Mouse (Mus musculus): Measurements from ENCODE around the gene B3galt4. TPM values are rescaled to one million over a fixed set of nuclear protein-coding genes. Genes with fewer than 3 reads are reported as not detected.
A peak's percentile ranks its signal among the peaks of the same experiment; 100 is the strongest.

Gene B3galt4
- total and polyA plus RNA-seq, 3 experiments, result 1.9 to 10.9 (median 3.6) TPM

DNA sequence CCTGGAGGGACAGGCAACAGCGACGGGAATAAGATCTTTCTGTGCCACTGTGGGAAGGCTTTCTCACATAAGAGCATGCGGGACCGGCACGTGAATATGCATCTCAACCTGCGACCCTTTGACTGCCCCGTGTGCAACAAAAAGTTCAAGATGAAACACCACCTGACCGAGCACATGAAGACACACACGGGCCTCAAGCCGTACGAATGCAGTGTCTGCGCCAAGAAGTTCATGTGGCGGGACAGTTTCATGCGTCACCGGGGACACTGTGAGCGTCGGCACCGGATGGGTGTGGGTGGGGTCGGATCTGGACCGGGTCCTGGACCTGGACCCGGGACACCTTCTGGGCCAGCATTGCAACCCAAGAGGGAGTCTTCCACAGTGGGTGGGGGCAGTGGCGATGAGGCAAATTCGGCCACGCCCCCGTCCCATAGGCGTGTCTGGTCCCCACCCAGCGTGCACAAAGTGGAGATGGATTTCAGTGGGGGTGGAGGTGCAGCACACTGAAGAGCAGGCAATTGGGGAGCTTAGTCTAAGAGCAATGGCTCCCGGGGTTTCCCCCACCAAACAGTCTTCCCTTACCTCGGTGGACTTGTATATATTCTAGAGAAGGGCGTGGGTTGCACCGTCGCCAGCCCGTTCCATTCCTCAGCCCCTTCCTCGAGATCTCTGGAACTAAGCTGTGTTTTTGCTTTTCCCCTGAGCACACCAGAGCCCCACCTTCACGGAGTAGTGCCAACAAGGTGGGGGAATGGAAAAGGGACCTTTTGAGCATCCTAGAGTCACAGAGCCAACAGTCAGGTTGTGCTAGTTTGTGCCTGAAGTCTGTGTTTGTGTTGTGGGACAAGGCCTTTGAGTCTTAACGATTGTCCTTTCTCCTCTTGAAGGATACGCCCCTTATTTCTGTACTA is 32.7 kb downstream of the B3galt4 start:
- ATAC-seq (ENCODE audit: extremely low read depth, insufficient number of reproducible peaks, low FRiP score, poor library complexity, severe bottlenecking), result no peak
- Histone ChIP-seq H3K4me3 (ENCODE audit: low read depth, low read length) (peak overlapping the region; percentile 92), H3K27me3 (ENCODE audit: insufficient read depth, low read length) (no peaks in the 10 kb centered on the region), H3K9me3 (replicated peaks) (peaks cover 19% of the 10 kb centered on the region), H3K36me3 (replicated peaks) (peaks cover 64% of the 10 kb centered on the region), H3K4me1 (ENCODE audit: insufficient read depth, low read depth, low read length) (peaks cover 79% of the 10 kb centered on the region)
- TF ChIP-seq TAL1 (conservative IDR thresholded peaks at IDR 0.05; ENCODE audit: low read depth, low read length) (no peak), GATA1 (IDR thresholded peaks at IDR 0.05; ENCODE audit: borderline replicate concordance, low read length) (no peak), POLR2AphosphoS5 (IDR thresholded peaks at IDR 0.05; ENCODE audit: insufficient replicate concordance, low read depth, low read length) (no peak), CTCF (IDR thresholded peaks at IDR 0.05; ENCODE audit: low read depth, low read length) (no peak)
- DNase-seq (ENCODE audit: low spot score), result peak; percentile 48

DNA sequence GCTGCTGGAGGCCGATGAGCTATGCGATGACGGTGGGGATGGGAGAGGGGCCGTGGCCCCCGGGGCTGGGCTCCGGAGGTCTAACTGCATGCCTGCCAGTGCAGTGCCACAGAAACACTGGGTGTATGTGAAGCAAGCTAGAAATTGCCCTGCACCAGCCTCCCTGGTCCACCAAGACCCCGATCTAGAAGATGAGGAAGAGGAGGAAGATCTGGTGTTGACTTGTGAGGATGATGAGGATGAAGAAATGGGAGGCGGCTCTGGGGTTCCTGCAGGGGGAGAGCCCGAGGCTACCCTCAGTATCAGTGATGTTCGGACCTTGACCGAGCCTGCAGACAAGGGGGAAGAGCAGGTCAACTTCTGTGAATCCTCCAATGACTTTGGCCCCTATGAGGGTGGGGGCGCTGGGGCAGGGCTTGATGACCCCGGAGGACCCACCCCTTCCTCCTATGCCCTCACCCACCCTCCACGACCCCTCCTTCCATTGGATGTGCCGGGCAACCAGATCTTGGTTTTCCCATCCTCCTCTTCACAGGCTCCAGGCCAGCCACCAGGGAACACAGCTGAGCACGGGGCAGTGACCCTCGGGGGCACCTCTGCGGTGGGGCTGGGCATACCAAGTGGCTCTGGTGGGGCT is 33.5 kb downstream of the B3galt4 start:
- peaks cover 66% of the 10 kb centered on the region for H3K36me3 ChIP-seq (replicated peaks)
- H3K4me1 ChIP-seq (ENCODE audit: insufficient read depth, low read depth, low read length), result peaks cover 83% of the 10 kb centered on the region
- H3K9me3 ChIP-seq (replicated peaks), result peaks cover 19% of the 10 kb centered on the region
- no peak for TF ChIP-seq CTCF (IDR thresholded peaks at IDR 0.05; ENCODE audit: low read depth, low read length)
- no peak for TF ChIP-seq GATA2 (IDR thresholded peaks at IDR 0.05; ENCODE audit: borderline replicate concordance, low read depth, low read length)
- TF ChIP-seq GATA1 (IDR thresholded peaks at IDR 0.05; ENCODE audit: borderline replicate concordance, low read length), result no peak
- no peak for TF ChIP-seq TAL1 (conservative IDR thresholded peaks at IDR 0.05; ENCODE audit: low read depth, low read length)
- TF ChIP-seq POLR2AphosphoS5 (IDR thresholded peaks at IDR 0.05; ENCODE audit: insufficient replicate concordance, low read depth, low read length), result no peak
- H3K4me3 ChIP-seq (ENCODE audit: low read depth, low read length), result peak overlapping the region; percentile 92; the same call in 1 of the 2 replicates
- no peaks in the 10 kb centered on the region for H3K27me3 ChIP-seq (ENCODE audit: insufficient read depth, low read length)
- ATAC-seq (ENCODE audit: extremely low read depth, insufficient number of reproducible peaks, low FRiP score, poor library complexity, severe bottlenecking), result no peak
- no peak for DNase-seq (ENCODE audit: low spot score)

DNA sequence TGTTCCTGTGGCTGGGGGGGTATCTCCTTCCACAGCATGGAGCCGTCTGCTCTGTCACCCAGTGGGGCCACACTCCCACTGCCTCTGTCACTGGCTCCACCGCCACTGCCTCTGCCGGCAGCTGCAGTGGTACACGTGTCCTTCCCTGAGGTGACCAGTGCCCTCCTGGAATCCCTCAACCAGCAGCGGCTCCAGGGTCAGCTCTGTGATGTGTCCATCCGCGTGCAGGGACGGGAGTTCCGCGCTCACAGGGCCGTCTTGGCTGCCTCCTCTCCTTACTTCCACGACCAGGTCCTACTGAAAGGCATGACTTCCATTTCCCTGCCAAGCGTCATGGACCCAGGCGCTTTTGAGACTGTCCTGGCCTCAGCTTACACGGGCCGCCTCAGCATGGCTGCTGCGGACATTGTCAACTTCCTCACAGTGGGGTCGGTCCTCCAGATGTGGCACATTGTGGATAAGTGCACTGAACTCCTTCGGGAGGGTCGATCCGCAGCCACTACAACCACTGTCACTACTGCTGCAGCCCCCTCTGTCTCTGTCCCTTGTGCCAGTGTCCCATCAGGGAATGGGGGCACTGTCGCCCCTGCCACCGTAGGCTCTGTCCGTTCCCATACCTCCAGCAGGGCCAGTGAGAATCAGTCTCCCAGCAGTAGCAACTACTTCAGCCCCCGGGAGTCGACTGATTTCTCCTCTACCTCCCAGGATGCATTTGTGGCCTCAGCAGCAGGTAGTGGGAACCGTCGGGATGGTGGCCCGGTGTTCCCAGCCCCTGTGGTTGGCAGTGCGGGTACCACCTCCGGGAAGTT is 34.2 kb downstream of the B3galt4 start:
- H3K4me1 ChIP-seq (ENCODE audit: insufficient read depth, low read depth, low read length), result peaks cover 84% of the 10 kb centered on the region
- no peaks in the 10 kb centered on the region for H3K27me3 ChIP-seq (ENCODE audit: insufficient read depth, low read length)
- peak overlapping the region; percentile 70 for H3K4me3 ChIP-seq (ENCODE audit: low read depth, low read length)
- no peak for TF ChIP-seq GATA1 (IDR thresholded peaks at IDR 0.05; ENCODE audit: borderline replicate concordance, low read length)
- no peak for TF ChIP-seq CTCF (IDR thresholded peaks at IDR 0.05; ENCODE audit: low read depth, low read length)
- TF ChIP-seq TAL1 (conservative IDR thresholded peaks at IDR 0.05; ENCODE audit: low read depth, low read length), result no peak
- no peak for TF ChIP-seq GATA2 (IDR thresholded peaks at IDR 0.05; ENCODE audit: borderline replicate concordance, low read depth, low read length)
- no peak for TF ChIP-seq POLR2AphosphoS5 (IDR thresholded peaks at IDR 0.05; ENCODE audit: insufficient replicate concordance, low read depth, low read length)
- H3K9me3 ChIP-seq (replicated peaks), result peaks cover 19% of the 10 kb centered on the region
- no peak for DNase-seq (ENCODE audit: low spot score)
- no peak for ATAC-seq (ENCODE audit: extremely low read depth, insufficient number of reproducible peaks, low FRiP score, poor library complexity, severe bottlenecking)
- H3K36me3 ChIP-seq (replicated peaks), result peaks cover 67% of the 10 kb centered on the region

DNA sequence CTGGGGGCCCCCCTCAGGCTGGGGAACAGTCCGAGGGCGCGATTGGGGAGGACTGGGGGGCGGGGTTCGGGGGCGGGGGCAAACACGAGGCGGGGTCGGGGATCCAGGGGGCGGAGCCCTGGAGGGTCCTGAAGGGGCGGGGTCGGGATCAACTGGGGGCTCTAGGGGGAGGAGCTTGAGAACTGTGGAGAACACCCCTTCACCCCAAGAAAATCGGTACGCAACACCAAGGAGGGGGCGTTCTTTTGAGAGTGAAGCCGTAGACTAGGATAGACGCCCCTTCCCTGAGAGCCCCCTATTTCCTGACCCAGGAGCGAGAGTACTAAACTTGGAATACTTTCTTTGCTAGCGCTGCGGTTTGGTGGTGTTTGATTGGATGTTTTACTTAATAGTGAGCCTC is 35.0 kb downstream of the B3galt4 start:
- ATAC-seq (ENCODE audit: extremely low read depth, insufficient number of reproducible peaks, low FRiP score, poor library complexity, severe bottlenecking) (no peak), DNase-seq (ENCODE audit: low spot score) (peak; percentile 73)
- TF ChIP-seq GATA2 (IDR thresholded peaks at IDR 0.05; ENCODE audit: borderline replicate concordance, low read depth, low read length) (no peak), POLR2AphosphoS5 (IDR thresholded peaks at IDR 0.05; ENCODE audit: insufficient replicate concordance, low read depth, low read length) (no peak)
- Histone ChIP-seq H3K4me3 (ENCODE audit: low read depth, low read length) (peak overlapping the region; percentile 70), H3K36me3 (replicated peaks) (peaks cover 67% of the 10 kb centered on the region), H3K27me3 (ENCODE audit: insufficient read depth, low read length) (no peaks in the 10 kb centered on the region), H3K4me1 (ENCODE audit: insufficient read depth, low read depth, low read length) (peaks cover 85% of the 10 kb centered on the region), H3K9me3 (replicated peaks) (peaks cover 19% of the 10 kb centered on the region)

DNA sequence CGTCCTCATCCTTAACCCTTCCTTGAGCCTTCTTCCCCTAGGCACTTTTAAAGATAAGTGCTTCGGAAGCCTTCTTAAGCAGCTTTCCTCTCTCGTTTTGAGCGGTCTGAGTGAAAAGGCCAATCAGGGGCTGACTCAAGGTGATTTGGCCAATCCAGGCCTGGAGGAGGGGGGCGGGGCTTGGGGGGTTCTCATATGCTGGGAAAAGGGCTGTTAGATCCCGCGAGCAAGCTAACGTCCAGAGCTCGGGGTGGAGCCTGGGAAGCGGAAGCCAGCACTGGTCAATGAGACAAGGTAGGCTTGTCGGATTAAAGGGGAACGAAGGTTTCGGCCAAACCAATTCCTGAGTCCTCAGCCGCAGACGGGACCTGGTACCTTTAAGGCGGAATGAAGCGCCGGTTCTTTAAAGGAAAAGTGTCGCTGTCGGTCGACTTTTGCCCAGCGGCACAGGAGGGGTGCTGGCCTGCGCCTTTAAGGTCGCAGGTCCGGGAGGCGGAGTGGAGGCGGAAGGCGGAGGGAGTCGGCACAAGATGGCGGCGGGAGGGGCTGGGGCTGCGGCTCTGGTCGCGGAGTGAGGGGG is 35.5 kb downstream of the B3galt4 start, which contains the start of the genes Tapbp and Zbtb22:
Tapbp (plus strand) TSS at position 229 of the 580 bp plus-strand sequence.
Zbtb22 (plus strand) TSS at position 234 of the 580 bp plus-strand sequence.
- DNase-seq (ENCODE audit: low spot score), result peak; percentile 95
- H3K36me3 ChIP-seq (replicated peaks), result peaks cover 67% of the 10 kb centered on the region
- peaks cover 19% of the 10 kb centered on the region for H3K9me3 ChIP-seq (replicated peaks)
- peak; percentile 71 for ATAC-seq (ENCODE audit: extremely low read depth, insufficient number of reproducible peaks, low FRiP score, poor library complexity, severe bottlenecking)
- H3K4me1 ChIP-seq (ENCODE audit: insufficient read depth, low read depth, low read length), result peaks cover 85% of the 10 kb centered on the region
- H3K27me3 ChIP-seq (ENCODE audit: insufficient read depth, low read length), result no peaks in the 10 kb centered on the region
- TF ChIP-seq CTCF (IDR thresholded peaks at IDR 0.05; ENCODE audit: low read depth, low read length), result no peak
- no peak for TF ChIP-seq GATA2 (IDR thresholded peaks at IDR 0.05; ENCODE audit: borderline replicate concordance, low read depth, low read length)
- no peak for TF ChIP-seq POLR2AphosphoS5 (IDR thresholded peaks at IDR 0.05; ENCODE audit: insufficient replicate concordance, low read depth, low read length)
- no peak for TF ChIP-seq GATA1 (IDR thresholded peaks at IDR 0.05; ENCODE audit: borderline replicate concordance, low read length)
- TF ChIP-seq TAL1 (conservative IDR thresholded peaks at IDR 0.05; ENCODE audit: low read depth, low read length), result no peak
- peak within 1 kb of the TSS; percentile 70 for H3K4me3 ChIP-seq (ENCODE audit: low read depth, low read length)

All from G1E (cell line).